Mouse (Mus musculus): ENCODE results near the gene Tead3. TPM values are rescaled to one million over a fixed set of nuclear protein-coding genes. Genes with fewer than 3 reads are reported as not detected.
A peak's percentile ranks its signal among the peaks of the same experiment; 100 is the strongest.

Gene Tead3
- 2.5 and 3.1 TPM in 2 replicates for polyA plus RNA-seq (2012; rRNA removed)

DNA sequence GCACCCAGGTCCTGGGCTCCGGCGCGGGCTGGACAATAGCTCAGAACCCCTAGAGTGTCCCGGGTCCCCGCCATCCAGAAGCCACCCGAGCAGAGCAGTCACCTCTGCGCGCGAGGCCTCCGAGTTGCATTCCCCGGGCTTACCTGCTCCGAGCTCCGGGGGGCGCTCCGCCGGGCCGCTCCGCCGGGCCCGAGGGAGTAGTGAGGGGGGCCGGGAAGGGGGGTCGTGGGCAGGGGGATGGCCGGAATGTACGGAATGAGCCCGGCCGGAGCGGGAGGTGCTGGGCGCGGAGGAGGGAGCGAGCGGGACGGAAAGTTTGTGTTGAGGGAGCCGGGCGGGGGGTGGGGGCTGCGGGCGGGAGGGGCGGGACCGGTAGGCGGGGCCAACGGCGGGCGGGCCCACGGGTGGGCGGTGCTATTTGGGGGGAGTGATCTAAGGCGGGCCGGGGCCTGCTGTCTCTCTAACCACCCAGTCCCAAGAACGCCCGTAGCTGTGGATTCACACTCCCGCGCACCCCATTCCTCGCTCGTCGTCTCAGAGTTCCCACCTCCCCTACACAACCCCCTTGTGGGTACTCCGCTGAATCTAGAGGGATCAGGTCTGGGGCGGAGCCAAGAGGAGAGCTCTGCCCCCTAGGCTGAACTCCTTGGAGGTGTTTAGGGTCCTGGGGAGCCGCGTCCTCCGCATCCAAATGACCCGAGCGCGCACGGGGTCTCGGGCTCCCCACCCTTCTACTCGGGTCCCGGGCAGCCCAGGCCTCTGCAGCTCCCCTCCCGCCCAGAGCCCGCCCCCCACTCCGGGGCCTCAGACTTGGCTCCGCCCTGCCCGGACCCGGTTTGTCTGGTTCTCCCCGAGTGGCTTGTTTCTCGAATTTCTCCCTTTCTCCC, at the start of gene Tead3:
Gene Tead3 (minus strand): TSS at position 352 of the 887 bp plus-strand sequence.
- H3K4me1 ChIP-seq (ENCODE audit: control insufficient read depth, insufficient read depth, low read length) = no peaks in the 10 kb centered on the region
- H3K4me3 ChIP-seq (ENCODE audit: insufficient read depth, low read length) = peak within 1 kb of the TSS; percentile 40
- TF ChIP-seq CTCF (IDR thresholded peaks at IDR 0.05; ENCODE audit: extremely low read depth, insufficient read depth, low read length) (no peak), POLR2A (IDR thresholded peaks at IDR 0.05; ENCODE audit: extremely low read depth, insufficient read depth, low read length) (peak; percentile 22; the same call in 1 of the 2 replicates)
- no peak within 1 kb of the TSS for H3K27ac ChIP-seq (ENCODE audit: insufficient read depth, low read length)

DNA sequence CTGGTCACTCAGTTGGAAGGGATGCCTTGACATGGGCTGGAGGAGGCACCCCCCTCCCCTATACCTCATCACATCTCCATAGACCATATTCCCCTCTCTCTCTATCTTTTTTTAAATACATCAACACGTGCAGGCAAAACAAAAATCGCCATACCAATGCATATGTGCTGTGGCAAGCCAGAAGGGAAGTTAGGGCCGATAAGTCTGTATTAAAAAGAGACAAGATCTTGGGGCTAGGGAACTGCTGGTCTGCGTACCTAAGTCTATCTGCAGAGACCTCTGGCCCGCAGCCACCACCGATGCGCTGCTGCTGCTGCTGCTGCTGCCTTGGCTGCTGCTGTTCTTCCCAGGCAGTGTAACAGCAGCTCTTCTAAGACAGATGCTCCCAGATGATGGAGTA, 44.4 kb upstream of the Tead3 start:
- no peak for TF ChIP-seq CTCF (IDR thresholded peaks at IDR 0.05; ENCODE audit: extremely low read depth, insufficient read depth, low read length)
- TF ChIP-seq POLR2A (IDR thresholded peaks at IDR 0.05; ENCODE audit: extremely low read depth, insufficient read depth, low read length) = no peak
- H3K27ac ChIP-seq (ENCODE audit: insufficient read depth, low read length) = no peak overlapping the region
- H3K4me3 ChIP-seq (ENCODE audit: insufficient read depth, low read length) = no peak overlapping the region
- H3K4me1 ChIP-seq (ENCODE audit: control insufficient read depth, insufficient read depth, low read length) = no peaks in the 10 kb centered on the region

DNA sequence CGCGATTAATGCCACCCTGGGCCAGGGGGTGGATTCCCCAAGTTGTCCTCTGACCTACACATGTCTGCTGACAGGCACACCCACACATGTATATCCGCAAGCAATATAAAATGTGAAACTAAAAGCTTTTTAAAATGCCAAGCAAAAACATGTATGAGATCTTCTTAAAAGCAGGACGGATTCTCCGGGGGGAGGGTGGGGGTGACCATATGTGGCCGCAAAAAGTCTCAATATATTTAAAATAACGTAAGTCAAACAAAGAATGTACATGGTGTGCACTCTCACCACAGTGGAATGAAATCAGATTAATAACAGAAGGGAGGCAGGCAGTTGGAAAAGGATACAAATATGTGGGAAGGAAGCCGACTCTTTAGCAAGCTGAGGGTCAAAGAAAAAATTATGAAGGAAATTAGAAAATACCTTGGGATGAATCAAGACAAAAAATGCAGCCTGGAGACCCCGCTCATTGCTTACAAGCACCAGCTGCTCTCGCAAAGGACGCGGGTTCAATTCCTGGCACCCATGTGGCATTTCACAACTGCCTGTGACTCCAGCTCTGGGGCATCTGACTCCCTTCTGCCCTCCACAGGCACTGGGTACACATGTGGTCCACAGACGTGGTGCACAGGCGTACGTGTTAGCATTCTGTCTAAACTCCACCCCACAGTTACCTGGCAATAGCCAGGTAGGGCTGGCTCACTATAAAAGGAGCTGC, 43.6 kb upstream of the Tead3 start:
- no peak overlapping the region for H3K4me3 ChIP-seq (ENCODE audit: insufficient read depth, low read length)

DNA sequence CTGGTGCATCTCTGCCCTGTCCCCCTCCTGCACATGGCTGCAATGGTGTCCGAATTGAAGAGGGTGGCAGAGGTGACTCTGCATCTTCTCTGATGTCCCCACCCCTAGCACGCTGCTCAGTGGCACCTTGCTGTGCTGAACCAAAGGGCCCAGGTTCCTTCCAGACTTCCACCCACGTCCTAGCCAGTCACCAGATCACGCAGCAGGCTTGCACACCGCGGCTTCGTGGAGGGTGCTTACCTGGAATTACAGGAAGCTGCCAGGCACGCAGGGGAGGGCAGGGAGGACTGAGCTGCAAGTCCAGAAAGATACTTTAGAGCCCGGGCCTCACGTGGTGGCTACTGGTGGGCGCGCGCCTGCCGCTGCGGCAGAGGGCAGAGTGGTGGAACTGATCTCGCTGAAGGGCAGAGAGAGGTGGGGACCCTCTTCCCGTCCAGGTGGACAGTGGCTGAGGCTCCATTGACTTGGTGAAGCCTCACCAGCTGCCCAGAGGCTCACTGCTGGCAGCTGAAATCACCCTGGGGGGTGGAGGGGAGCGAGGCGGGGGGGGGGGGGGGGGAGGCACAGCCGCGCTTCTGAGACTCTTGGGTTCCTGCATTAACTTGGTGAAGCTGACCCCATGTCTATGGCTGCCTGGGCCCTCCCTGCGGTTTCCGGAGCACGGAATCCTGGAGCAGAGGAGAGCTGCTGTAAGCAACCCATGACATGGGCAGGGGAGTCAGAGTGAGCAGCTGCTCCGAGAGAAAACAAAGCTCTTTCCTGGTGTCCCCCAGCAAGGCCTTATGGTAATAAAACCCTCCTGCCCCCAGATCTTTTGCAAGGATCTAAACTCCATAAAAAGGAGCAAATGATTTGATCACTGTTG, 41.2 kb upstream of the Tead3 start:
- Histone ChIP-seq H3K4me1 (ENCODE audit: control insufficient read depth, insufficient read depth, low read length) (no peaks in the 10 kb centered on the region), H3K27ac (ENCODE audit: insufficient read depth, low read length) (no peak overlapping the region), H3K4me3 (ENCODE audit: insufficient read depth, low read length) (no peak overlapping the region)
- no peak for TF ChIP-seq POLR2A (IDR thresholded peaks at IDR 0.05; ENCODE audit: extremely low read depth, insufficient read depth, low read length)
- TF ChIP-seq CTCF (IDR thresholded peaks at IDR 0.05; ENCODE audit: extremely low read depth, insufficient read depth, low read length) = no peak

More for the DNA sequence above, 43.6 kb upstream of the Tead3 start:
- TF ChIP-seq POLR2A (IDR thresholded peaks at IDR 0.05; ENCODE audit: extremely low read depth, insufficient read depth, low read length) (no peak), CTCF (IDR thresholded peaks at IDR 0.05; ENCODE audit: extremely low read depth, insufficient read depth, low read length) (no peak)
- H3K27ac ChIP-seq (ENCODE audit: insufficient read depth, low read length) = no peak overlapping the region
- H3K4me1 ChIP-seq (ENCODE audit: control insufficient read depth, insufficient read depth, low read length) = no peaks in the 10 kb centered on the region

DNA sequence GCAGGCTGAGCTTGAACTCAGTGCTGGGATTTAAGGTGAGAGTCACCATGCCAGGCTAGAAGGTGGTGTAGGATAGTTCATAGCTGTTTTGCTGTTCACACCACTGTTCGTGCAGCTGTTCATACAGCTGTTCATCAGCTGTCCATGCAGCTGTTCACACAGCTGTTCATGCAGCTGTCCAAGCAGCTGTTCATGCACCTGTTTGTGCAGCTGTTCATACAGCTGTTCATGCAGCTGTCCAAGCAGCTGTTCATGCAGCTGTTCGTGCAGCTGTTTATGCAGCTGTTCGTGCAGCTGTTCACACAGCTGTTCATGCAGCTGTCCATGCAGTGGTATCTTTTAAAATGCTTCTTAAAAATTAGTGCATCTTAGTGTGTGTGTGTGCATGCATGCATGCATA, 37.9 kb upstream of the Tead3 start:
- TF ChIP-seq CTCF (IDR thresholded peaks at IDR 0.05; ENCODE audit: extremely low read depth, insufficient read depth, low read length) (no peak), POLR2A (IDR thresholded peaks at IDR 0.05; ENCODE audit: extremely low read depth, insufficient read depth, low read length) (no peak)
- H3K27ac ChIP-seq (ENCODE audit: insufficient read depth, low read length) = no peak overlapping the region

DNA sequence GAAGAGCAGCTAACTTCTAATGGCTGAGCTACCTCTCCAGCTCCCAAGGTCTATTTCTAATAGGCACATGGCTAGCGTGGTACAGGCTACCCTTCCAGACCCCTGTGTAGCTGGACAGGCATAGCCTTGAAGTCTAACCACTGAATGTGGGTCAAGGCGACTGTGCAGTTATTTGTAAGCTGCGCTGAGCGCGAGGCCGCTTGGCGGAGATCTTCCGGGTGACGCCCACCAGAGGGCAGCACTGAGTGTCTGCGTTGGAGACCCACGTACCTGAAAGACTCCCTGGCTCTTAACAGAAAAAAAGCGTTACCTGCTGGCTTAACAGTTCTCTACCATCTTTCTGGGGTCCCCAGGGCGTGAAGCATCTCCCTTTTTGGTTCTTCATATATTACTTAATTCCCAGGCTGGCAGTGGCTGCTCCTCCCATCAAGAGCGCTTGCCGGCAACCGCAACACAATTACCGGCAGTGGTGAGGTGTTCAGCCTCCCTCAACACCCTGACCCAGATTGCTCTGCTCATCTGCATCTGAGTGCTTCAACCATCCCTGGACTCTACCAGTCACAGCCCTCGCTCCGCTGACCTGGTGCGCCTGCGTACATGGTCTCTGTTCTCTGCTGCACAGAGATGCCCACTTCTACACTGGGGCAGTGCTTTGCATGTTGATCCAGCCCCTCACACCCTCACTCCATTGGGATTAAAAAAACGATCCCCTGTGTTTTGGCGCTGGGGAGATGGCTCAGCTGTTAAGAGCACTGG, 35.7 kb upstream of the Tead3 start:
- Histone ChIP-seq H3K27ac (ENCODE audit: insufficient read depth, low read length) (no peak overlapping the region), H3K4me1 (ENCODE audit: control insufficient read depth, insufficient read depth, low read length) (no peaks in the 10 kb centered on the region), H3K4me3 (ENCODE audit: insufficient read depth, low read length) (no peak overlapping the region)
- TF ChIP-seq CTCF (IDR thresholded peaks at IDR 0.05; ENCODE audit: extremely low read depth, insufficient read depth, low read length) (peak; percentile 80), POLR2A (IDR thresholded peaks at IDR 0.05; ENCODE audit: extremely low read depth, insufficient read depth, low read length) (no peak)

More for the DNA sequence above, 37.9 kb upstream of the Tead3 start:
- Histone ChIP-seq H3K4me3 (ENCODE audit: insufficient read depth, low read length) (no peak overlapping the region), H3K4me1 (ENCODE audit: control insufficient read depth, insufficient read depth, low read length) (no peaks in the 10 kb centered on the region)

DNA sequence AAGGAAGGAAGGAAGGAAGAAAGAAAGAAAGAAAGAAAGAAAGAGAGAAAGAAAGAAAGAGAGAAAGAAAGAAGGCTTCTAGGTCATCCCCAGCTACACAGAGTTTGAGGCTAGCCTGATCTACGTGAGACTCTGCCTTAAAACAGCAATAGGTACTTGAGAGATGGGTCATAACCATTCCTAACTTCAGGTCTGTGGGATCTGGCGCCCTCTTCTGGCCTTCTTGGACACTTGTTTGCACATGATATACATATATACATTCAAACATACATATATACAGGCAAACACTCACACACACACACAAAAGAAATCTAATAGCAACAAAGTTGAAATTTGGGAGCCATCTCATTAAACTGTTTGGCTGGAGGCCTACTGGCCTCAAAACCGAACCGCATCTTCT, 33.7 kb upstream of the Tead3 start:
- no peaks in the 10 kb centered on the region for H3K4me1 ChIP-seq (ENCODE audit: control insufficient read depth, insufficient read depth, low read length)
- no peak overlapping the region for H3K27ac ChIP-seq (ENCODE audit: insufficient read depth, low read length)
- TF ChIP-seq POLR2A (IDR thresholded peaks at IDR 0.05; ENCODE audit: extremely low read depth, insufficient read depth, low read length) (no peak), CTCF (IDR thresholded peaks at IDR 0.05; ENCODE audit: extremely low read depth, insufficient read depth, low read length) (no peak)
- no peak overlapping the region for H3K4me3 ChIP-seq (ENCODE audit: insufficient read depth, low read length)

DNA sequence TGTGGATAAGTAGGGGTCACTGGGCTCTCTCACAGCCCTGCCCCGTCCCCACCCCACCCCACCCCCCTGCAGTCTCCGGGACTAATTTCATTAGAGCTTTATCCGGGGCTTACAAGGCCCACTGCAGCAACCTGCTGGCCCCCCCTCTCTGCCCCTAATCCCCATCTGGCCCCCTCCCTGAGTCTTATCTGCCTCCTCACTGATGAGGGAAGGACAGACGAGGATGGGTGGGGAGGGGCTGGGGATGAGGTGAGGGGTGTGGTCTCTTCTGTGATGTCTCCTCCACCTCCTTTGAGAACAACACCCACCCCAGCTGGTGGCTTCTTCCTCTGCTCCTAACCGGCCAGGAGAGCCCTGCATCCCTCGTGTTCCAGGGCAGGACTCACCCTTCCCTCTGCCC, 29.6 kb upstream of the Tead3 start:
- TF ChIP-seq POLR2A (IDR thresholded peaks at IDR 0.05; ENCODE audit: extremely low read depth, insufficient read depth, low read length) = no peak
- no peak for TF ChIP-seq CTCF (IDR thresholded peaks at IDR 0.05; ENCODE audit: extremely low read depth, insufficient read depth, low read length)
- no peak overlapping the region for H3K27ac ChIP-seq (ENCODE audit: insufficient read depth, low read length)
- no peak overlapping the region for H3K4me3 ChIP-seq (ENCODE audit: insufficient read depth, low read length)
- no peaks in the 10 kb centered on the region for H3K4me1 ChIP-seq (ENCODE audit: control insufficient read depth, insufficient read depth, low read length)
